Mouse (Mus musculus) Patski (cell line): ENCODE data around the gene Htr1d. TPM values are rescaled to one million over a fixed set of nuclear protein-coding genes. Genes with fewer than 3 reads are reported as not detected.
A peak's percentile ranks its signal among the peaks of the same experiment; 100 is the strongest.

ENCODE experiments used
- ATAC-seq: fragments of 100-300 bp; one replicate; pipeline ENCODE4 v1.8.0; 2021
- CTCF ChIA-PET: fragments of 350-600 bp; sonication (Branson Sonifier 250); formaldehyde crosslinking; loops from one replicate; lab custom pipeline; 2022; ENCODE audit warnings: inconsistent platforms; lab: Charles Lee
- POLR2A ChIA-PET: fragments of 350-600 bp; sonication (Branson Sonifier 250); formaldehyde crosslinking; loops from one replicate; lab custom pipeline; 2022; ENCODE audit warnings: antibody characterized with exemption, inconsistent platforms; lab: Charles Lee
- DNase-seq: peaks from one replicate; pipeline ENCODE4 v3.0.0-alpha.2; 2011; ENCODE audit warnings: low read depth, low spot score
- H3K27me3 ChIP-seq: fragments of 371-371 bp; one replicate; pipeline ENCODE4 v1.5.1; 2021
- CTCF ChIP-seq: fragments of 100-300 bp; IDR thresholded peaks from one replicate; pipeline ENCODE4 v1.5.1; 2021
- in situ Hi-C: fragments of 300-500 bp; cut with MboI; formaldehyde crosslinking; loops from 3 replicates; pipeline ENCODE4 v1.11.1; 2018; ENCODE audit warnings: low pct_unique_long_range_greater_than_20kb, mixed read lengths
- polyA plus RNA-seq: library from polyadenylated mRNA; unstranded; gene quantifications from one replicate; pipeline ENCODE4 v1.2.3, GENCODE M21; 2021

Gene Htr1d
- polyA plus RNA-seq = 0.05 TPM

DNA sequence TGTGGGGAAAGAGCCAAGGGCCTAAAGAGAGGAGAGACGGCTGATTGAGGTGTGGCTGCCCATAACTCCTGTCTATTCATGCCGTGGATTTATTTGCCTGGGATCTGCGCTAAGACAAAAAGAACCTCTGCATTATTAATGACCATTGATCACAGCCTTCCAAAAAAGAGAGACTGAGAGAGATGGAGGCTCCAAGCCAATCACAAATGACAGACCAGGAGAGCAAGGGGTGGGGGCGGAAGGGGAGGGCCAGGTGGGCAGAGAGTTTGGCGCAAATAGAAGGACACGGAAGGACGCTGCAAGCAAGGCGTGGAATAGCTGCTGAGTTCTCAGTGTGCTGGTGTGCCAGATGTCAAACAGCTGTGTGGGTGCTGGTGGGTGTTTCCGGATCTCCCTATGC is at the start of gene Htr1d:
TSS of gene Htr1d (plus strand) at position 301 of the 400 bp plus-strand sequence.
- in situ Hi-C loops = no loop called here
- CTCF ChIA-PET = no interaction called here
- POLR2A ChIA-PET = no interaction called here
- TF ChIP-seq CTCF = no peak
- no peak for DNase-seq
- no peak for ATAC-seq
- peaks cover 3% of the 10 kb centered on the region for H3K27me3 ChIP-seq

DNA sequence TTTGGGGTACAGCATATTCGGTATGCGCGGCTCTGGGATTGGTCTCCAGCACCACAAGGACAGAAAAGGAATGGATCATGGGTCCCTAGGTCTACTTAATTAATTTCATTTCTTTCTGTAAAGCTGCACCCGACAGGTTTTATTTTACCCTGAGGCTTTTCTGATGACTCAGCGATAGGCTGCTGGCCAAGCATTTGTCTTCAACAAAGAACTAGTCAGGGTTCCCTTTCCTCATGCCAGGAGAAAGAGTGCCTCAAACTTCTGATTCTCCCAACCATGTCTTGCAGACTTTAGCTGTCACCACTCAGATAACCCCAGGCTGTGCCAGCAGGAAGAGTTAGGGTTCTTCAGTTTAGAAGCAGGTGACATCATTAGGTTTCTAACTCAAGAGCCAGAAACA is 46.3 kb upstream of the Htr1d start:
- H3K27me3 ChIP-seq = no peaks in the 10 kb centered on the region
- no peak for TF ChIP-seq CTCF
- POLR2A ChIA-PET = interaction anchor here (0.8 to 1.1 kb wide), 2 partner anchors 25 to 91 kb away, joined by 3 read pairs; no protein-coding TSS in a partner anchor
- in situ Hi-C loops = loop anchor here (5.0 kb wide), 1 partner anchor 140 kb away; no protein-coding TSS in a partner anchor
- peak; percentile 75 for DNase-seq
- ATAC-seq = peak; percentile 35
- CTCF ChIA-PET = no interaction called here

DNA sequence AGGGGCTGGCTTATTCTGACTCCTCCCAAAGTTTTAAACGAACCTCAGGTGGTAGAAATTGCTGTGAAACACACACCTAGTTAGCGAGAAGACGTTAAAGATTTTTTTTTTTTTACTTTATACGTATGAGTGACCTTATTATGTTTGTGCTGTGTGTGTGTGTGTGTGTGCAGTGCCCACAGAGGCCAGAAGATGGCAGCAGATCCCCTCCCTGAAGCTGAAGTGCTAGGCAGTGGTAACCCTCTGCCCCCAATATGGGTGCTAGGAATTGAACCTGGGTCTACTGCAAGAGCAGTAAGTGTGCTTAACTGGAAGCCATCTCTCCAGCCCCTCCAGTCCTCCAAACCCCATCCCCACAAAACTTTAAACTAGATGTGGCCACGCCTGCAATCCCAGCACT is 40.3 kb upstream of the Htr1d start:
- no peak for TF ChIP-seq CTCF
- ATAC-seq = no peak
- no peaks in the 10 kb centered on the region for H3K27me3 ChIP-seq
- DNase-seq = no peak
- in situ Hi-C loops = no loop called here
- ChIA-PET POLR2A (no interaction called here), CTCF (no interaction called here)

DNA sequence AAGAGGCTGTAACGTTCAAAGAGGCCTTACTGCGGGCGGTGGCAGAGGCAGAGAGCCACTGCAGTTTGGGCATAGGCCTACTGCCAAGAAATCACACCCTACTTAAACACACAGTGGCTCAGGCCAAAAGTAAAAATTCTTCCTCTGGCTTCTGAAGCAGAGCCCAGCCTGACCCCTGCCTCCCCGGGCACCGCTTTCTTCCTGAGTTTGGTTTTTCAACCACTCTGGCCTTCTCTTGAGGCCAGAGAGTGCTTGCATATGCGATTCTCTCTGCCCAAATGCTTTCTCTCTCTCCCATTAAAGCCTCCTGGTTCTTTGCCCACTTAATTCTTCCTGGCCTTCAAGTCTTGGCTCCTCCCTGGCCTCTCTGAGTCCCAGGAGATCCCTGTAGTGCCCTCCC is 39.5 kb upstream of the Htr1d start:
- no peak for DNase-seq
- in situ Hi-C loops = no loop called here
- ChIA-PET POLR2A (no interaction called here), CTCF (no interaction called here)
- TF ChIP-seq CTCF = no peak
- no peaks in the 10 kb centered on the region for H3K27me3 ChIP-seq
- ATAC-seq = no peak

DNA sequence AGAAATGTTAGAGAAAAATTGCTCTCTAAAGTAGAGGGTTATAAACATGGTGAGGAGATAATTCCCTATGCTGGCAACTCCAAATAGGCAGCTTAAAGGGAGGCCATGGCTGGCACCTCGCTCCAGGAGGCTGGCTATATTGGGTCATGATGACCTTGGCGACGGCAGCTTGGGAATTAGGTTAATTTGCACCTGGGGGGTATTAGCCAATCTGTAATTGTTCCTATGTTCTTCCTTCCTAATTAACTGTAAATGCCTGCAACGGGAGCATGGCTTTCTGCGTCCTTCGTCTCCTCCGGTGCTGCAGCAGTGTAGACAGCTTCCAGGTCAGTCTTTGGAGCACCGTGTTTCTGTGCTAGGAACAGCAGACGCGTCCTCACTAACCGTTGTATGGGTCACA is 36.1 kb upstream of the Htr1d start:
- ChIA-PET CTCF (no interaction called here), POLR2A (no interaction called here)
- H3K27me3 ChIP-seq = no peaks in the 10 kb centered on the region
- ATAC-seq (no peak), DNase-seq (no peak)
- in situ Hi-C loops = no loop called here
- TF ChIP-seq CTCF = no peak

DNA sequence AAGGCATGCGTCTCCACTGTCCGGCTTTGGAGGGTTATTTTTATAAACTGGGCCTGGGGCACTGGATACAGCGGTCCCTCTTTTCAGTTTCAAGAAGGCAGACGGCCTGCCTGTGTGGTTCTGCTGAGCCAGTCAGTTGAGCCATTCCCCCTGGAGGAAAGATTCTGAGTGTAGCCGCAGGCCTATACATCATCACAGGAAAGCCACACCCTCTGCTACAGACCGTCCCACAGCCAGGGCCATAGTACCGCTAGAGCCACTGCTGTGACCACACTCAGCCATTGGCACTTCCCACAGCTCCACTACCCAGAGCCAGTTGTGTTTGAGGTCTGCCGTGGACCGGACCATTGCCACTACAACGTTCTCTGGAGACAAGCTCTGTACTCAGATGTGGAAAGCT is 21.5 kb upstream of the Htr1d start:
- in situ Hi-C loops = no loop called here
- POLR2A ChIA-PET = interaction anchor here (0.6 kb wide), 1 partner anchor 25 kb away, joined by 3 read pairs; no protein-coding TSS in a partner anchor

DNA sequence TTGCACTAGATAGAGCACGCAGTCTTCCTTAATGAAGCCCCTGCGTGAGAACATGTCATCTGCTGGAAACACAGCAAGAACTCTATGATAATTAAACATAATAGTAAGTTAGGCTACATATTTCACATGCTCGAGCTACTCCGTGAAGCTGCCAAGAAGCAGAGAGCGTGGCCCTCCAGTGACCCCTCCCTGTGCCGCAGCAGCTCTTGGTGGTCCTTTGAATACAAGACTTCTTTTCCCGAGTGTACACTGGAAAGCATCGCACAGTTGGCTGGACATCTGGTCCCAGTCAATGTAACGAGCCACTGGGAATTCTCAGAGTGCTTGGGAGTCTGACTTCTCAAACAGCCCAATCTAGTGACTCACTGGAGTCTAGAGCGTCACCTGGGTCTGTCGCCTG is 15.5 kb upstream of the Htr1d start:
- DNase-seq = no peak
- no peak for TF ChIP-seq CTCF
- H3K27me3 ChIP-seq = no peaks in the 10 kb centered on the region
- ChIA-PET CTCF (no interaction called here), POLR2A (no interaction called here)
- in situ Hi-C loops = no loop called here
- no peak for ATAC-seq

More for the DNA sequence above, 21.5 kb upstream of the Htr1d start:
- ATAC-seq = no peak
- no peaks in the 10 kb centered on the region for H3K27me3 ChIP-seq
- no peak for DNase-seq
- CTCF ChIA-PET = no interaction called here
- no peak for TF ChIP-seq CTCF

DNA sequence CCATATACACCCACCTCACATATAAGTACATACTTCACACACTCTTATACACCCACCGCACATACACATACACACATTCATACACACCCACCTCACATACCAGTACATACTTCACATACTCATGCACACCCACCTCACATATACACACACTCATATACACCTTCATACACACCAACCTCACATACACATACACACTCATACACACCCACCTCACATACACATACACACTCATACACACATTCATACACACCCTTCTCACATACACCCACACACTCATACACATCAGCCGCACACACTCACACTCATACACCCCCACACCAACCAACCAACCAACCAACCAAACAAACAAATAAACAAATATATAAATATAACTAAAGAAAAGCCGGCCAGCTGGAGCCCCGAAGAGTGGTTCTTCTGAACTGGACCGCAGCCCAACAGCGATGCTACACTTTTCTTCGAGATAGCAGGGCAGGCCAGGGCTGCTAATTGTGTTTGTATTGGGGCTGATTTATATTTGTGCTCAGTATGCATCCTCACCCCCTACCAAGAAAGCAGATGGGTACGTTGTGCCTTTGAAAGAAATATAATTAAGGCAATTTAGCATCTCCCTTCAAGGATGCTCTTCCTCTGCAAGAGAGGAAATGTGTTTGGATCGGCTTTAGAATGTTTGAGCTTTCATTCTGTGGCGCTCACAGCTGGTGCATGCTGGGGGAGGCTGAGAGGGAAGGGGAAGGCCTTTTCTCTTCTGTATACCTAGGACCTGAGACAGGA is 11.1 kb upstream of the Htr1d start:
- no peak for DNase-seq
- CTCF ChIA-PET = no interaction called here
- H3K27me3 ChIP-seq = no peaks in the 10 kb centered on the region
- POLR2A ChIA-PET = no interaction called here
- no peak for ATAC-seq
- in situ Hi-C loops = no loop called here
- no peak for TF ChIP-seq CTCF

DNA sequence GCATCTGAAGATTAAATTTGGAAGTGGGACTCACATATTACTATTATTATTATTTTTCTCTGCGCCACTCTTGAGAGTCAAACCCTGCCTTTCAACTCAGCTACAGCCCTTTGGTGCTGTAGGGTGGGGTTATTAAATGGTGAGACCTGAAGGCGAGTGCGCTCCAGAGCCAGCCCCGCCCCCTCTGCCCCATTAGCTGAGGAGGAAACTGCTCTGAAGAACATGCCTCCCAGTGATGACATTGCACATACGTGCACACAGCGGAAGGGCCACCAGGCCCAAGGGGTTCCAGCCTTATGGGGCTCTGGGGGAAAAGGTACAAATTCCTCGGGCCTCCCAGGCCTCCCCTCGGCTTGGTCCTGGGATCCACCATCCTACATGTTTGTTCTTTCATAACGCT is 7.8 kb upstream of the Htr1d start:
- no peak for TF ChIP-seq CTCF
- H3K27me3 ChIP-seq = no peaks in the 10 kb centered on the region
- in situ Hi-C loops = no loop called here
- CTCF ChIA-PET = no interaction called here
- POLR2A ChIA-PET = no interaction called here
- DNase-seq (no peak), ATAC-seq (no peak)

DNA sequence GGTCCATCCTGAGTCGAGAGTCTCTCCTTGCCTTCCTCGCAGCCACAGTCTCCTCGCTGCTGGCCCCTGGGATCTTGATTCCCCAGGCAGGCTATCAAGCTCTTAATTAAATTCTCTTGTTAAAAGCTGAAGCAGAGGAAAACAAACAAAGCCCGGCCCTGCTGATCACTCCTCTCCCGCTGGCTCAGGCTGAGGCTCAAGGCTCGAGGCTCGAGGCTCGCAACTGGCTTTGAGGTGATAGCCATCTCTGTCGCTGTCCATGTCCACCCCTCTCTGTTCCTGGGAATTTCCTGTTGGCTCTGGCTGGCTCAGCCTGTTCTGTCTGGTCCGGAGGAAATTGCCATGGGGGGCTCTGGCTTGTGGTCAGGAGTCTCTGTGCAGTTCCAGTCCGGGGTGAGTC is 4.4 kb upstream of the Htr1d start:
- POLR2A ChIA-PET = no interaction called here
- no peaks in the 10 kb centered on the region for H3K27me3 ChIP-seq
- ATAC-seq (no peak), DNase-seq (no peak)
- CTCF ChIA-PET = no interaction called here
- no peak for TF ChIP-seq CTCF
- in situ Hi-C loops = no loop called here

DNA sequence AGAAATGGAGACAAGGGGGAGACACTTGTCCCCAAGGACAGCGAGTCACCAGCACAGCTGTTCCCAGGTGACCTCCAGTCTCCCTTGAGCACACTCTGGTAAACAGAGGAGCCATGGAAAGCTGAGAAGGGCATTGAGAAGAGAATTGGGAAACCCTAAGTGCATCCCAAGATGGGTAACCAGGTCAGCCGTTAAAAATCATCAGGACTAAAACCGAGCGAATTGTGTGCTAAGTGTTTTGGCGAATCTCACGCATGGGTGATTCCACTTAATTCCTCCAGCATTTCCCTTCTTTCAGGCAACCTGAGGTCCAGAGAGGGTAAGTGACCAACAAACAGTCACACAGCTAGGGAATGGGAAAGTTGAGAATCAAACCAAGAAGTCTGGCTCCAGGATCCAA is 3.9 kb upstream of the Htr1d start:
- TF ChIP-seq CTCF = no peak
- in situ Hi-C loops = no loop called here
- CTCF ChIA-PET = no interaction called here
- no peak for ATAC-seq
- H3K27me3 ChIP-seq = no peaks in the 10 kb centered on the region
- no peak for DNase-seq
- POLR2A ChIA-PET = no interaction called here
